Mouse (Mus musculus) right cerebral cortex, postnatal 14 days (tissue): ENCODE results near the gene Mrln.
"Not testable (repeated sequence)": the region's sequence is repeated elsewhere in the genome, so short reads cannot be mapped to it uniquely, and the experiment has no call there.

ENCODE experiments used
- DNase-seq: peaks from one replicate; pipeline ENCODE4 v3.0.0; 2022

Mrln gene

DNA sequence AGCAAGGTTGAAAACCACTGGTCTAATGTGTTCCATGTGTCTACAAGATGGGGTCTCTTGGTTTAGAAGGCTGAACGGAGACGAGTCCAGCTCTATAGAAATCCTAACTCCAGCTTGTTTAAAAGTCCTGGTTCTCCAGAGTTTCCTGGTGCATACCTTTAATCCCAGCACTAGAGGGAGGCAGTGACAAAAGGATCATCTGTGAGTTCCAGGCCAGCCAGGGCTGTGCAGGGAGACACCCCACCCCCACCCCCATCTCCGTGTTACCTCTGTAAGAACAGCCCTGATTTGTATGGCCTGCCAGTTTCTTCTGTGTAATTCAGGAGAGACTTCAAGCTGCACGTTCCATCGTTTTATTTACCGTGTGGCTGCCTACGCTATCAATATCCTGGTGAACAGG, 8.7 kb upstream of the Mrln start:
- DNase-seq, result no peak

DNA sequence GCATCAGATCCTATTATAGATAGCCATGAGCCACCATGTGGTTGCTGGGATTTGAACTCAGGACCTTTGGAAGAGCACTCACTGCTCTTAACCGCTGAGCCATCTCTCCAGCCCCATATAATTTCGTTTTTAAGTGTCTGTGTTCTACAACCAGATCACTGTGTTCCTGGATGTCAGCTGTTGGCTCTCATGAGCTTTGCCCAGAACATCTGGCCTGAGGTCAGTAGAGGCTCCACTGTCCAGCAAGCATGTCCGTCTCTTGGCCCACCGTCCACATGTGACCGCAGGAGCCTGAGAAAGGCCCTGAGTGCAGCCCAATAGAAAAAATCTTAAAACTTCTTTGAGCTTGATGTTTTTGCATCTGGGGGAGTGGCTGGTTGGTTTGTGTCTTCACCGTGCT, 7.8 kb upstream of the Mrln start:
- no peak for DNase-seq

DNA sequence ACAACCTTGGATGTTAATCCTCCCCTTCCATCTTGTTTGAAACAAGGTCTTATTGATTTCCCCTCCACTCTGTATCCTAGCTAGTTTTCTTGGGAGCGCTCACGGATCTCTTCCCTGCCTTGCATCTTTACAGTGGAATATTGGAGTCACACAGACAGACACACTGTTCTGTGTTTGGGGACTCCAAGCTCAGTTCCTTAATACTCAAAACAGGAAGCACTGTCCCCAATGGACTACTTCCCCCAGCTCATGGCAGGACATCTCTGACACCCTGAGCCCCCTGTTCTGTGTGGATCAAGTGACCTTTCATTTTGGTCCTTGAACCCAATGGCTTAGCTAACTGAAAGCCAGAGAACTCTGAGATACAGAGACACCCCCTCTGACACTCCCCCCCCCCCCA, 6.9 kb upstream of the Mrln start:
- no peak for DNase-seq

DNA sequence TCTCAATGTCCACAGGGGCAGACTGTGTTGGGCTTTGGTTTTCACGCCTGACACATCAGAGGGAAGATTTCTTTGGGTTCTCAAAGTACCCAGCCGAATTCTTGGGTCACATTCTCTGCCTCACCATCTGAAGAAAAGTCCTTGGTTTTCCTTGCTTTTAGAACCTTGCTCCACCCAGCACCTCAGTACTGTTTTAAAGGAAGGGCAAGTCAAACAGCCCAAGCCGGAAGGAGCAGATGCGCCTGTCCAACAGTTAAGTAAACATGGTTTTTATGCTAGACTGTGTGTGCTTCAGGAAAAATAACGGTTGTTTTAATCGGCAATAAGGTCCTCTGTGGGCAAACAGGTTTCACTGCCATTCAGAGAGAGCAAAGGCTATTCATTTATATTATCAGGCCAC, 6.5 kb upstream of the Mrln start:
- no peak for DNase-seq

DNA sequence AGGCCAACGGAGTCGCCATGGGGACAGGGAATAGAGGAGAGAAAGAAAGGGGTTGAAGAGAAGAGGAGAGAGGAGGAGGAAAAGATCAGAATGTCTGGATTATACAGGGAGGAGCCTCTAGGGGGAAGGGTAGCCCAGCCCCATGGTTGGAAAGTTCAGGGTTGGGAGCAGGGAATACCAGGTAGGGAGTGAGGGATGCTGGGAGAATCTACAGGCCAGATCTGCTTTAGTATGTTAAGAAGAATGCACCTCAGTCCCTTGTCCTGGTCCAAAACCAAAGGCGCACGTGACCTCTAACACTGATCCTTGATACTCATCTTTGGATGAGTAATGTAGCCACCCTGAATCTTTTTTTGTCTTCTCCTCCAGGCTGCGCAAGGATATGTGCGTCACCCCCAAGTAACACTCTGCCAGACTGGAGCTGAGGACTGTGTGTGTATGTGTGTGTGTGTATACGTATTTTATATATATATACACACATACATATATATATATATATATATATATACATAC, 5.5 kb upstream of the Mrln start:
- no peak for DNase-seq

DNA sequence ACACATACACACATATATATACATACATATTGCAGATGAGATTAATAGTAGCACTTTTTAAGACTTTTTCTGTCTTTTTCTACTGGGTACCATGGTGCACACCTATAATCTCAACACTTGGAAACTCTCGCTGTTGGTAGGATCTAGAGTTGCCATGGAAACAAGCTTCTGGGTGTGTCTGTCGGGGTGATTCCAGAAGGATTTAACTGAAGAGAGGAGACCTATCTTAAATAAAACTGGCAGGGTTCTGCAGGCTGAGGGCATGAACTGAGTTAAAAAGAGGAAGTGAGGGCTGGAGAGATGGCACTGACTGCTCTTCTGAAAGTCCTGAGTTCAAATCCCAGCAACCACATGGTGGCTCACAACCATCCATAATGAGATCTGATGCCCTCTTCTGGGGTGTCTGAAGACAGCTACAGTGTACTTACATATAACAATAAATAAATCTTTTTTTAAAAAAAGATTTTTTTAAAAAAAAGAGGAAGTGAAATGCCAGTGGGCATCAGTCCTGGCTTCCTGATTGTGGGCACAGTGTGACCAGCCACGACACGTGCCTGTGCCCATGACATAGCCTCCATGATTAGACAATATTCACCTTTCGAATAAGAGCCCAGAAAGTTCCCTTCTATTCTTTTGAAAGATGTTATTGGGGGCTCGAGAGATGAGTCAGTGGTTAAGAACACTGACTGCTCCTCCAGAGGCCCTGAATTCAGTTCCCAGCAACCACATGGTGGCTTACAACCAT, 4.8 kb upstream of the Mrln start:
- no peak for DNase-seq

DNA sequence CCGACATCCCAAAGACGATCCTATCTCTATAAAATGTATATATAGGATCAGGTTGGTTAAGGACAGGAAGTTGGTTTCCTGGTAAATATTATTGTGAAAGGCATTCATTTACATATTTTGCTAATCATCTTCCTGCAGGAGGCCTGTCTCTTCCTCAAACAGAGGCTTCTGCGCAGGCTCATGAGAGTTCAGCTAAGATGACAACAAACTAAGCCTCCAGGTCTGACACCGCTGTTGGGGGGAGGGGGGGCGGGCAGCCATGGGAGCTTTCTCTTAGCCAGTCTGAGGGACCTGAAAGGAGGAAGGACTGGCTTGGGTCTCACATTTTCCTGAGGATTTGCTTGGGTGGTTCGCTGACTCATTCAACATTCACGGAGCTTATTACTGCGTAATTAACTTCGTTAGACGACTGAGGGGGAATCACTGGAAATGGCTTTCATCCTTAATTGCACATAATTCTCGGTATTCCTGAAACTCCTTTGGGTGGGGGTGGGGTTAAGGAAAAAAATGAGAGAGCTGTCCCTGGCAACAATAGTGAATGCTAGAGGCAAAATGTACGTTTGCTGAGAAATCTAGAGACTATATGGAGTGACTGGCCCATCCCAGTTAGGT, 3.5 kb upstream of the Mrln start:
- DNase-seq, result no peak

DNA sequence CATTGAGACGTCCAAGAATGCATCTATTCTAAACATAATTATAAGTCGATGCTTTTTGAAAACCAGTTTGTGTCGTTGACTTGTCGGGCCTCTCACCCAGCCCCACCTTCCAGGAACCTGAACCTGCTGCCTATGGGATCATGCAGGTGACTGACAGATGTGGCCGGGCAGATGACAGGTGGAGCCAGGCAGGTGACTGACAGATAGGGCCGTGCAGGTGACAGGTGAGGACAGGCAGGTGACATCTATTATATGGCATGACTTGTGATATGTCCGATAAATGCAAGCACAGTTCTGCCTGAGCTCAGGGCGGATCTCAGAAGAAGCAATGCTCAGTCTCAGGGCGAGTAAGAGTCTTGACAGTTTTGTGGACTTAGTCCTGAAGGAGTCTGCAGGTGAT, 6.8 kb downstream of the Mrln start:
- DNase-seq, result no peak

DNA sequence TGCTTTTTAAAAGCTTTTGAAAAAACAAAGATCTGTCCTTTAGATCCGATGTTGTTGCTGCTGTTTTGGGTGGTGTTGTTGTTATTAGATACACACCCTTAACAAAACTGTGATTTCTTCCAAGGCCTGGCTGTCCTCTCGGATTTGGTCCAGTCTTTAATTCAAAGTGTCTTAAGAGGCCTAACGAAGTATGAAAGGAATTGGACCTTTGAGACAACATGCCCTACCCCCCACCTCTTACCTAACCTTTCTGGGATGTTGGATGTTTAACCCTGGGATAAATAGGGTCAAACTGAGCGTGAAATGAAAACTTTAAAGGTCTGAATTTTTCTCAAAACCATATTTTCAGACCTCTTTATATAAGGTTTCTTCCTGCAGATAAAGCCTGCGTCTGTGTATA, 16.5 kb downstream of the Mrln start:
- DNase-seq, result no peak

DNA sequence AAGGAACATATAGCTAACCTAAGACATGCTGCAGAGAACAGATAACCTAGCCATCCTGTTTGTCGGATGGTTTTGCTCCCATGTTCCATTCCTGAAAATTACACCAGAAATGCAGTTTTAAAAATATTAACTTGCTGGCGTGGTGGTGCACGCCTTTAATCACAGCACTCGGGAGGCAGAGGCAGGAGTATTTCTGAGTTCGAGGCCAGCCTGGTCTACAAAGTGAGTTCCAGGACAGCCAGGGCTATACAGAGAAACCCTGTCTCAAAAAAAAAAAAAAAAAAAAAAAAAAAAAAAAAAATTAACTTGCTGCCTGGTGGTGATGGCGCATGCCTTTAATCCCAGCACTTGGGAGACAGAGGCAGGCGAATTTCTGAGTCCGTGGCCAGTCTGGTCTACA, 17.8 kb downstream of the Mrln start:
- DNase-seq, result not testable (repeated sequence)

DNA sequence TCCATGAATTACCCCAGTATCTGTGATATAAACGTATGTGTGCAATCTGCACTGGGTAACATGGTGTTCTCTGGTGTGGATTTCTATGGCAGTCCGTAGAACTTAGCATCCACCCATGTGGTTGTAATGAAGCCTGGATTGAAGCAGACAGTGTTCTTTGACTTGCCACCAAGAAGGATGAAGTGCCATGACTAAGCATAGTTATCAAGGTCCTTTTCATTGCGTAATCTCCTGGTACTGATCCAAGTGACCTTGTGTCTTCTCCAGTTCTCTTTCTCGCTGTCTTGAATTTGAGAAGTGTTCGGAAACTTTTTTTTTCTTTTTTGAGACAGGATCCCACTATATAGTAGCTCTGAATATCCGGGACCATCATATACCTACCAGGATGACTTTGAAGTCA, 20.1 kb downstream of the Mrln start:
- DNase-seq, result no peak

DNA sequence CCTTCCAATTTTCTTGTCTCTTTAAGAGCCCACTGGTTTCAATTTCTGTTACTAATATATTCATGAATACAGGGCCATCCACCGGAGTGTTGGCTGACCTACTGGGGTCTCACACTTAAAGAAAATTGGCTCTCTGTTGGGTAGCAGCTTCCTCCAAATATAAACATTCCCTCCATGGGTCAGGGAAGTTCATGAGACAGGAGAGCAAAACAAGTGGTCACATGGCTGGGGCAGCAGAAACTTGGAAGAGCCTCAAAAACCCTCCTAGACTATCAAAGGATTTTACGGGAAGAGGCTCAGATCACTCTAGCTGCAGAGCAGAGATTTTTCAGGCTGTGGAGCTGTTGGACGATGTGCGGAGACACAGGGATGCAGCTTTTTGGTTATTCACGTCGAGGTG, 21.3 kb downstream of the Mrln start:
- DNase-seq, result no peak

DNA sequence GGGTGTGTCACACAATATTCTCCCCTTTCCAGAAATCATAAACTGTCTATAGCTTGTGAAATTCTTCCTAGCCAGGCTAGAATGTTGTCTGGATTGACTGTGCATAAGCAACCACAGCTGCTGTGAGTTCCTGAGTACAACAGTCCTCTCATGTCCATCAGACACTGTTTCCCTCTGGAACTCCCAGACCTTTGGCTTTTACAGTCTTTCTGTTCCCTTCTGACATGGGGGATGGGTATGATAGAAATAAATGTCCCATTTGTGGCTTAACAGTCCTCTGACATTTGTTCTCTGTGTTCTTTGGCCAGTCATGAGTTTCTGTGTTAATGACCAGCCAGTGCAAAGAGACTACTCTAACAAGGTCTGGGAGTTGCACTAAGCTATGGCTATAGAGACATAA, 22.1 kb downstream of the Mrln start:
- no peak for DNase-seq

DNA sequence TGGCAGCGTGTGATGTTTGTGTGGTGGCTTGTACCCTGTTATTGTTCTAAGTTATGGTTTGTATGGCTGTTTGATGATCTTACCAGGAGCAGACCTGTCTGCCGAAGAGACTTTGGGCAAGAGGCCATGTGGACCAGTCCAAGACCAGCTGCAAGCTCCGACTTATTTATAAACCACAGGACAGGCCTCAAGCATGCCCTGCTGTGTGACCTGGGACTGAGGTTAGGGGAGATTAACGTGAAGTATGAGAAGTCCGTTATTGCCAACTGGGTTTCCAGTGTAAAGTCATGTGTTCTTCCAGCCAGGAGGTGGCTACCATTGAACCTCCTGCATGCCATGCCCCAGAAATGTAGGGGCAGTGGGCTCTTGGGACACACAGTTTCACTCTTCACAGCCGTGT, 25.9 kb downstream of the Mrln start:
- DNase-seq, result no peak

DNA sequence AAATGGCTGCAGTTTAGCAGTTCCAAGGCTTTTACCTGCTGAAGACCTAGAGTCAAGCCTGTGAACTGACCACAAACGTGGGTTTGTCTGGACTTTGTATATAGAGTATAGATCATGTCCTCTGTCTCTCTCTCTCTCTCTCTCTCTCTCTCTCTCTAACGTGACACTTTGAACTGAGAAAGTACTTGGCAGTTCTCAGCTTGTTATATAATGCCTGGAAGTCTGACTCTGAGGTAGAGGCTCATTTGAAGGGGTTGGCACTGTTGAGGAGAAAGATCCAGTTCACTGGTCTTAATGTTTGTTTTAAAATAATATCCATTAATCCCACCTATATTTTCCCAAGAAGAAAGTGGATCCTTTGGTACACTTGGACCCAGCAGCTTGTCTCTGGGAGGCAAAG, 33.5 kb downstream of the Mrln start:
- DNase-seq, result no peak

DNA sequence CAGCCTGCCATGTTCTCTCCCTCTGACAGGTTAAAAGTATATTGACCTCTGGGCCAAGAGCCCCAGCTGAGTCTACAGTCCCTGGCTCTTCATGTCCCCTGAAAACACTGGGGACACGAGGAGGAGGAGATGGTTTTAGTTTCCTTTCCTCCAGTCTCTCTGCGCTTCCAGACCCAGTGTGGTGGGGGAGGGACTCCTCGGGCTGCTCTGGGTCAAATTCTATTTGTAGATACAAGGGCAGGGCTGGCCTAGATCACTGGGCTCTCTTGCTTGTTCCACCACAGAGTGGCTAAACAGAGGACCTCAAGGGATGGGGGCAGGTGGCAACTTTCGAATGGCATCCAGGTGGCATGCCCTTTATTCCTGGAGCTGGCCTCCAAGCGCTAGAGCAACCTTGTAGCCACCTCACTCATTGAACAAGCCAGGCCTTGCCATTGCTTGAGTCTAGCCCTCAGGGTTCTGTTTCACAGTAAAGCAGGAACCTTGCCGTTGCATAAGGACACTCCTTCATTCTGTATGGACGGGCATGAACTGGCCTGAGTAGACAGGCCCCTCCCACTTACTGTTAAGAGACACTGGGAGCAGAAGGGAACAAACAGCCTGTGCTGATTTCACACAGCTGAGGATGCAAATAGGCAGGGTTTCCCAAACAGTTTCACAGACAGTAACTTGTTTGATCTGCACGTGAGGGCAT, 38.4 kb downstream of the Mrln start:
- no peak for DNase-seq

DNA sequence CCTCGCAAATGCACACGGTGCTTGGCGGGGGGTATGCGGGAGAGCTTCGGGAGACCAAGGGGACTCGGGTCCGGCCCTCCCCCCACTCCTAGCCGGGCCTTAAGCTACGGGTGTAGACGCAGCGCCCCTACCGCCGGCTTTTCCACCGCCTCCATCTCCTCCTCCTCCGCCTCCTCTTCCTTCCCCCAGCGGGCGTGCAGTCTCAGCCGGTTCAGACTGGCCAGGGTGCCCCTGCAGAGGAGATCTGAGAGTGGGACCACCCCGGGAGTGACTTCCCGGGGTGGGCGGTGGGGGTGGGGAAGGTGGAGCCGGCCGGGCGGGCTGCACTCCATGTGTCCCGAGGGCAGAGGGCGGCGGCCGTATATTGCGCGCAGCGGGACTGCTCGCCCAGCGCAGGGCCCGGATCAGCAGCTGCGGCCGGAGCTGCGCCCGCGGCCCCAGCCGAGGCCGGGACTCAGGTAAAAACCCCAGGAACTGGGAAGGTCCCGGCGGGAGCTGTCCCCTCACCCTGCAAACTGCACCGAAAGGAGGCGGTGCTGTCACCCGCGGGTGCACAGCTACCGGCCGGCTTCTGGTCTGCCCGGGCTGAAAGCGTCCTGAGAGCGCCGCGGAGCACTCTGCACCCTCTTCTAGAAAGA, 40.6 kb downstream of the Mrln start, which contains the start of gene Slc16a9:
Gene Slc16a9, plus strand, starts transcription at position 180 of the 638 bp plus-strand sequence.
- peak; percentile 55 for DNase-seq

DNA sequence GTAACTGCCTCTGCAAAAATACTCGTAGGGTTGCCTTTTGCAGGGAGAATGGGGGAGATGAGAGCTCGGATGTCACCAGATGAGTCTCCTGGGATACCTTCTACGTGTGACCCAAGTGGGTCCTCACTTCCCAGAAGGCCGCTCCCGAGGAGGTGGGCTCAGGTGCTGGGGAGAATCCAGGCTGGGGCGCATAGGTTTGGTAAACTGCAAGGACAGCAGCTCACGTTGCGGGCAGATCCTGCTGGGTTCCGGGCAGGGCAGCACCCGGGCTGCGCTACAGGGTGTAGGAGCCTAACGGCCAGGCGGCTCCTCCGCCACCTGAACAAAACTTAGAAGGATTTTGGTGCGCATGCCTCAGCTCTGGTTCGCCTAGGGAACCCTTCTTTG, 41.1 kb downstream of the Mrln start:
- DNase-seq, result no peak

DNA sequence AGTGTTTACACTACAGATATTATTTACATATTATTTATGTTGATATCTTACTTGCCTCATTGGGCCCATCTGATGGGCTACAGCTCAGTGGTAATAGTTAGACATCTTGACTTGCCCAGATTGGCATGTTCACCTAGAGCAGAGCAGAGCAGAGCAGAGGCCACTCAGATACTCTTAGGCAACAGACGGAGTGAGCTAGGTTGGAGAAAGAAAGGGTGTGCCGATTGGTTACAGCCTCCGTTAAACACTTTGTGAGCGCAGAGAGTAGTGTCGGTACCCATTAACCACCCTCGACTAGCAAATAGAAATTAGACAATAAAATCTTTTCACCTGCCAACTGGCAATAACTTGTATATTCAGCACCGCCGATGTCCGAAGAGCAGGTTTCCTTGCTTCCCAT, 41.6 kb downstream of the Mrln start:
- no peak for DNase-seq

DNA sequence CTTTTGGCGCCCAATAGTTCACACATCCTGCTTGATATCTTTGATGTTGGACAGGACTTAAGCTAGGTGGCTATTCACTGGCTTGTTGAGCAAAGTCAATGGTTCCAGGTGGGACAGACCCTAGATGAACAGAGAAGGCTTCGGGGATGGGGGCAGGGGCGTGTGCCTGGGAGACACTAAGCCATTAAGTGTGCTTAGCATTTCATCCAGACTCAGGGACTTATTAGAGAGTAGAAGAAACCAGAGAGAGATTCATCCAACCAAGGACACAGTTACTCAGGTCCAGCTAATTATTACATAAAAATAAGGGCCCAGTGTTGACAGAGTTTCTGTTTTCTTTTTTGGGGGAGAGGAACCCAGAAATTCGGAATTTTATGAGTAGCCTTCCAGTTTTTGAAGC, 45.9 kb downstream of the Mrln start:
- no peak for DNase-seq

DNA sequence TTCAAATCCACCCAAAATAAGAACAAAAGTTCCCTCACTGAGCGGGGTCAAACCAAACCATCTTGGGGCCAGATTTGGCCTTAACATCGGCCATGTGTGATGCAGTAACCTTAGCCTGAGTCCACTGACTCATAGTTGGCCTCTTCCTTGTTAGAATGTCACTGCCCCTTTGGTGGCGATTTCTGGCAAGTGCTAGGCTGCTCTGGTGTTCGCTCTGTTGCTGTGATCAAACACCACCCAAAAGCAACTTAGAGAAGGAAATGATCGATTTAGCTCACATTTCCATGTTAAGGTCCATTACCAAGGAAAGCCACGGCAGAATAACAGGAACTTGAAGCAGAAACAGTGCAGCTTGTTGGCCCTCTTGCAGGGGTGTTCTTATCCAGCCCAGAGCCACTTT, 46.3 kb downstream of the Mrln start:
- DNase-seq, result no peak

DNA sequence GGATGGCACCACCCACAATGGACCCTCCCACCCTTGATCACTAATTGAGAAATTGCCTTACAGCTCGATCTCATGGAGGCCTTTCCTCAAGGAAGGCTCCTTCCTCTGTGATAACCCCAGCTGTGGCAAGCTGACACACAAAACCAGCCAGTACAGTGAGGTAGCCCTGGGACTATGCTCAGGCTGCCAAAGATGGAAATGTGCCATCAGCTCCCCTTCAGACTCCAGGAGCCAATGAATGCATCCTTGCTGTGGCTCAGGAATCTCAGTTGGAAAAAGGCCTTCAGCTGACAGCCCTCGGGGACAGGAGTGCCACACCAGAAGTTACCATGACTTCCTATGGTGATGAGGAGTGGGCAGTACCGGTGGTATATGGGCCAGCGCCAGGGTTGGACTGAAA, 50.2 kb downstream of the Mrln start:
- no peak for DNase-seq

DNA sequence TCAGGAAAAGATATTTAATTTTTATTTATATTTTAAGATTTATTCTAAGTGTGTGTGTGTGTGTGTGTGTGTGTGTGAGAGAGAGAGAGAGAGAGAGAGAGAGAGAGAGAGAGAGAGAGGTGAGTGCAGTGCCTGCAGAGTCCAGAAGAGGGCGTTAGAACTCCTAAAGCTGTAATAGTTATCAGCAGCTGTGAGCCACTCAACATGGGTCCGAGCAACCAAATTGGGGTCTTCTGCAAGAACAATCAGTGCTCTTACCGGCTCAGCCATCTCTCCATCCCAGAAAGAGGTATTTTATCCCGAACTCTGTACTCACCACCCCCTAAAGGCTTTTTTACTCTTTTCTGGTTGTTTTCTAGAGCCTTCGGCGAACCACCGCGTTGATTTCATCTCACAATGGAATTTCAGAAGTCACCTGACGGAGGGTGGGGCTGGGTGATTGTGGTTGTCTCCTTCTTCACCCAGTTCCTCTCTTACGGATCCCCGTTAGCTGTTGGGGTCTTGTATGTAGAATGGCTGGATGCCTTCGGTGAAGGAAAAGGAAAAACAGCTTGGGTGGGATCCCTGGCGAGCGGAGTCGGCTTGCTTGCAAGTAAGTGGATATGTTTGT, 51.2 kb downstream of the Mrln start:
- no peak for DNase-seq
